Comparison of ENCODE assay signal across 11 mouse cellular contexts in the genomic region with DNA sequence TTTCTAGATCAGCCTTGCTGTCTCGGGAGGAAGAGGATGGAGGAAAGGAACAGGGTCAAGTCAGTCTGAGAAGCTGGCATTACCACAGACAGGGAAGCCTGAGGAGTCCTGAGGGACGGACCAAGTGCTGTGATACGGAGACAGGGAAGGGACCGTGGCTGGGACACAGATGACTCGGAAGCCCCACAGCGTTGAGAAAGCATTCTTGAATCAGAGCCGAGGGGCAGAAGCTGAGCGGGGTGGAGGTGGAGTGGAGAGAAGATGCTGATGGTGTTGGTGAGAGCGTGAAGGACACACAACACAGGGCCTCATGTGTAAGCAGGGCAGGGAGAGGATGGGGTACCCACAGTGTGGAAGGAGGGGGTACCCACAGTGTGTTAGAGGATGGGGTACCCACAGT. TPM values are rescaled to one million over a fixed set of nuclear protein-coding genes. Genes with fewer than 3 reads are reported as not detected.
DNase-seq lines count a peak whose midpoint lies in the region; ATAC-seq and TF ChIP-seq lines count a peak whose summit lies in the region.
"Had no signal": no experiment of that assay in that cellular context is flagged by ENCODE, and none has a peak within 500 bp of the region (broad histone marks: within the 10 kb centered on the region; RNA-seq: fewer than 3 reads in every experiment).

No protein-coding gene starts in this region.

- H3K27ac ChIP-seq in heart, embryonic 15.5 days, result peak overlapping the region; percentile 96
- H3K27ac ChIP-seq in midbrain, embryonic 10.5 days (replicated peaks), result 0 out of 2 replicates have a peak overlapping the region, but pooled peaks have one; percentile 24
- no peak overlapping the region for H3K27ac ChIP-seq in midbrain, postnatal 0 days (ENCODE audit: low read depth, low read length)
- H3K27ac ChIP-seq in hindbrain, postnatal 0 days, result 0 out of 2 replicates have a peak overlapping the region, but pooled peaks have one; percentile 58
- 0 out of 2 replicates have a peak overlapping the region, but pooled peaks have one; percentile 76 for H3K27ac ChIP-seq in stomach, embryonic 16.5 days (ENCODE audit: low read length)

- 47% methylated on average over 9 of the region's 9 CpGs for WGBS in heart, embryonic 15.5 days
- WGBS in midbrain, embryonic 10.5 days, result 77% methylated on average over 9 of the region's 9 CpGs
- 49% methylated on average over 9 of the region's 9 CpGs for WGBS in midbrain, postnatal 0 days
- WGBS in hindbrain, postnatal 0 days, result 52% methylated on average over 9 of the region's 9 CpGs
- 65% methylated on average over 9 of the region's 9 CpGs for WGBS in stomach, embryonic 16.5 days

- no peaks in the 10 kb centered on the region for H3K9me3 ChIP-seq in heart, embryonic 15.5 days (replicated peaks)
- no peaks in the 10 kb centered on the region for H3K9me3 ChIP-seq in midbrain, embryonic 10.5 days (replicated peaks)
- no peaks in the 10 kb centered on the region for H3K9me3 ChIP-seq in midbrain, postnatal 0 days (ENCODE audit: low read length)
- H3K9me3 ChIP-seq in hindbrain, postnatal 0 days (ENCODE audit: low read length), result no peaks in the 10 kb centered on the region
- H3K9me3 ChIP-seq in stomach, embryonic 16.5 days (replicated peaks; ENCODE audit: control insufficient read depth, low read length), result no peaks in the 10 kb centered on the region

- H3K36me3 ChIP-seq in heart, embryonic 15.5 days, result no peaks in the 10 kb centered on the region
- H3K36me3 ChIP-seq in midbrain, embryonic 10.5 days, result no peaks in the 10 kb centered on the region
- no peaks in the 10 kb centered on the region for H3K36me3 ChIP-seq in midbrain, postnatal 0 days (ENCODE audit: insufficient read depth, low read length)
- H3K36me3 ChIP-seq in hindbrain, postnatal 0 days (ENCODE audit: insufficient read depth, low read length), result no peaks in the 10 kb centered on the region
- H3K36me3 ChIP-seq in stomach, embryonic 16.5 days (ENCODE audit: control insufficient read depth, insufficient read depth, low read length), result no peaks in the 10 kb centered on the region

- no peak for DNase-seq in heart, postnatal 4 days
- DNase-seq in midbrain, embryonic 10.5 days (ENCODE audit: low spot score), result no peak
- DNase-seq in midbrain, postnatal 0 days (ENCODE audit: low spot score), result no peak
- no peak for DNase-seq in hindbrain, postnatal 0 days (ENCODE audit: low spot score)
- DNase-seq in embryo, embryonic 10 days (ENCODE audit: low spot score), result no peak
- DNase-seq: adrenal gland, postnatal 14 days; kidney, postnatal 36 days; right cerebral cortex, postnatal 4 days had no signal

- H3K4me3 ChIP-seq in heart, embryonic 15.5 days, result no peak overlapping the region
- no peak overlapping the region for H3K4me3 ChIP-seq in midbrain, embryonic 10.5 days
- H3K4me3 ChIP-seq in midbrain, postnatal 0 days (ENCODE audit: low read depth, low read length), result no peak overlapping the region
- no peak overlapping the region for H3K4me3 ChIP-seq in hindbrain, postnatal 0 days (ENCODE audit: low read length)
- H3K4me3 ChIP-seq in stomach, embryonic 16.5 days (replicated peaks; ENCODE audit: low read length), result no peak overlapping the region

- H3K4me2 ChIP-seq in heart, embryonic 15.5 days, result no peak overlapping the region
- H3K4me2 ChIP-seq in midbrain, postnatal 0 days (ENCODE audit: low read depth, low read length, poor library complexity, severe bottlenecking), result no peak overlapping the region
- no peak overlapping the region for H3K4me2 ChIP-seq in hindbrain, postnatal 0 days (ENCODE audit: low read depth, low read length)
- no peak overlapping the region for H3K4me2 ChIP-seq in stomach, embryonic 16.5 days (ENCODE audit: low read depth, low read length)

- no peak for TF ChIP-seq CTCF in midbrain, postnatal 0 days (IDR thresholded peaks at IDR 0.05)
- no peak for TF ChIP-seq CTCF in hindbrain, postnatal 0 days (IDR thresholded peaks at IDR 0.05; ENCODE audit: low read depth)

- ATAC-seq in heart, embryonic 15.5 days (replicated peaks; ENCODE audit: insufficient number of reproducible peaks, insufficient read depth, low FRiP score, low read depth), result no peak
- ATAC-seq in midbrain, postnatal 0 days (ENCODE audit: low FRiP score), result no peak
- no peak for ATAC-seq in hindbrain, postnatal 0 days
- ATAC-seq in stomach, embryonic 16.5 days (ENCODE audit: insufficient read depth, low FRiP score), result no peak
- ATAC-seq: intestine, postnatal 0 days had no signal

- no peak overlapping the region for H3K9ac ChIP-seq in heart, embryonic 15.5 days
- H3K9ac ChIP-seq in midbrain, postnatal 0 days (replicated peaks; ENCODE audit: low read length, poor library complexity, severe bottlenecking), result no peak overlapping the region
- H3K9ac ChIP-seq in hindbrain, postnatal 0 days (replicated peaks; ENCODE audit: low read length), result no peak overlapping the region
- H3K9ac ChIP-seq in stomach, embryonic 16.5 days (ENCODE audit: low read length), result peak overlapping the region; percentile 18; the same call in 1 of the 2 replicates

- no peaks in the 10 kb centered on the region for H3K27me3 ChIP-seq in heart, embryonic 15.5 days
- peaks cover 15% of the 10 kb centered on the region; the same call in 1 of the 2 replicates for H3K27me3 ChIP-seq in midbrain, embryonic 10.5 days (ENCODE audit: low read depth, poor library complexity, severe bottlenecking)
- no peaks in the 10 kb centered on the region for H3K27me3 ChIP-seq in midbrain, postnatal 0 days (ENCODE audit: insufficient read depth, low read length)
- no peaks in the 10 kb centered on the region for H3K27me3 ChIP-seq in hindbrain, postnatal 0 days (ENCODE audit: insufficient read depth, low read length)
- no peaks in the 10 kb centered on the region for H3K27me3 ChIP-seq in stomach, embryonic 16.5 days (ENCODE audit: control insufficient read depth, insufficient read depth, low read length)

- H3K4me1 ChIP-seq in heart, embryonic 15.5 days (replicated peaks), result peaks cover 99% of the 10 kb centered on the region
- peaks cover 83% of the 10 kb centered on the region for H3K4me1 ChIP-seq in midbrain, embryonic 10.5 days
- H3K4me1 ChIP-seq in midbrain, postnatal 0 days (ENCODE audit: insufficient read depth, low read length), result no peaks in the 10 kb centered on the region
- 0 out of 2 replicates have a peak, but pooled peaks cover 6% of the 10 kb centered on the region for H3K4me1 ChIP-seq in hindbrain, postnatal 0 days (ENCODE audit: insufficient read depth, low read length)
- H3K4me1 ChIP-seq in stomach, embryonic 16.5 days (ENCODE audit: control insufficient read depth, insufficient read depth, low read length), result peaks cover 61% of the 10 kb centered on the region

RNA-seq across cellular contexts. Expression of gene Zfpm1, which starts 13.4 kb away (rescaled TPM):
- 3.8 and 3.9 TPM in 2 replicates for polyA plus RNA-seq in heart, embryonic 15.5 days (2015; fragmentation: Nextera tagmentation; extraction: Ambion mirVana)
- 10 to 100 TPM; 45.7 to 47.0 TPM for total RNA-seq in heart, postnatal 4 days (2021)
- 1.3 and 1.5 TPM in 2 replicates for polyA plus RNA-seq in midbrain, embryonic 10.5 days (2016; fragmentation: Nextera tagmentation; extraction: Ambion mirVana)
- 19.6 and 28.6 TPM in 2 replicates for total RNA-seq in midbrain, postnatal 0 days (2014; rRNA removed)
- 1.2 TPM in 2 replicates for polyA plus RNA-seq in midbrain, postnatal 0 days (2015; fragmentation: Nextera tagmentation; extraction: Ambion mirVana)
- total RNA-seq in hindbrain, postnatal 0 days (2014; rRNA removed), result 28.0 and 37.6 TPM in 2 replicates
- polyA plus RNA-seq in hindbrain, postnatal 0 days (2015; fragmentation: Nextera tagmentation; extraction: Ambion mirVana), result 1.5 and 2.0 TPM in 2 replicates
- polyA plus RNA-seq in stomach, embryonic 16.5 days (2015; fragmentation: Nextera tagmentation; extraction: Ambion mirVana), result 2.0 and 2.1 TPM in 2 replicates
